Mouse (Mus musculus) leukemia stem cell, adult 10-12 weeks (primary cell): ENCODE data around the gene Mlc1. TPM values are rescaled to one million over a fixed set of nuclear protein-coding genes. Genes with fewer than 3 reads are reported as not detected.

Experiments used
- polyA plus RNA-seq: library from polyadenylated mRNA; stranded (reverse); fragments of >175 nt; gene quantifications from 2 replicates; pipeline ENCODE4 v1.2.3, GENCODE M21; 2012; ENCODE audit warnings: low replicate concordance

The Mlc1 gene
- not detected in 2 replicates for polyA plus RNA-seq

DNA sequence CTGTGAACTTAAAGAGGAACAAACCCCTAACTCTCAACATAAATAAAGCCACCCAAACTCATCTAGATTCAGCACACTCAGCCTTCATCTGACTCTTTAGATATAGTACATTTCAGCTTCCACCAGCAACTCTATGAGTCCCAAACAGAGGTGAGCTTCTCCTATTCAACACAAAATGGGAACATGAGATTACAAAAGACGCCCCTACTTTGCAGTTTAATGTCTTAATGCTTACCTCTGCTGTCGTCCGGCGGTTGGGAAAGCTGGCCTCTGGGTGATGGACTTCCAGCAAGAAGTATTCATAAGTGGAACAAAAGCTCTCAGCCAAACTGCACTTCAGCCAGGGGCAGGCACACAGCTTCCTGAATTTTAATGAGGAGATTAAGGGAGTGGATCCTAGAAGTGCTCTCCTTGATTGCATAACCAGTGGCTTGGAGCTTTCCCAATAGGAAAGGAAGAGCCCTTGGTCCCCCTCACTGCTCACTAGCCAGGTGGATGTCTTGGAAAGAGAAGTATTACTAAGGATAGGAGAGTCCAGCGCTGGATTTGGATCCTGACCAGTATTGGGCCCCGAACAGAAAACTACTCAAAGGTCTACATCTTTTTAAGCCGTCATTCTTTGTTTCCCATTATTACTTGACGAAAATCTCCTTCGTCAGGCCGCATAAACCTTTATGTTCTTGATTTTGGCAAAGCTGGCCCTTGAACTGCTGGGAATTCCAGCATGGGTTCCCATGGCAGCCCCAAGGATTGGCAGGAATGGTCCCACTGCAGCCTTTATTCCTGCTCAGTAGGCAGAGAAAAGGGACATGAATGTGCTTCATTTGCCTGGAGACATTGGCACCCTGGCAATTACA is at the start of gene Mlc1:
Gene Mlc1 (minus strand): TSS at position 727 of the 857 bp plus-strand sequence.

DNA sequence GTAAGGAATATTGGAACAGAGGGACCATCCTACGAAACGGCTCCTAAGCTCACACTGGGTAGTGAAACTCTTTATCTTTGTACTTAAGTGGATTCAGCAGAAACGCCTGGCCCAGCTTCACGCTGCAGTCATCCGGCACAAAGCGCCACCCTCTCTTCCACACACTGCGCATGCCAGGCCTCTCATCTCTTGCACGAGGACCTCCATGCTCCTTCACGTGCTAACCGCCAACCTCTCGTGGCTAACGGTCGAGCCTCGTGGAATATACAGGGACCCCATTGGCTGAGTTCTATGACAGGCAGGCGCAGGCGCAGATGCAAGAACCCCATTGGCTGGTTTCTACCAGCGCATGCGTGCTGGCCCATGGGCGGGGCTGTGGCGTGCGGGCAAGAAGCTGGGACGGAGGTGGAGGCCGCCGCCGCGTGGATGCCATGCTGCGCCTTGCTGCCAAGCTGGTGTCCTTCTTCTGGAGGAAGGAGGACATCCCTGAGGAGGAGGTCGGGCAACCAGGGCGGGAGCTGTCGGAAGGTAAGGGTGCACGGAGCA is 3.8 kb upstream of the Mlc1 start, which contains the start of gene Mov10l1:
Gene Mov10l1 (plus strand): TSS at position 376 of the 546 bp plus-strand sequence.

DNA sequence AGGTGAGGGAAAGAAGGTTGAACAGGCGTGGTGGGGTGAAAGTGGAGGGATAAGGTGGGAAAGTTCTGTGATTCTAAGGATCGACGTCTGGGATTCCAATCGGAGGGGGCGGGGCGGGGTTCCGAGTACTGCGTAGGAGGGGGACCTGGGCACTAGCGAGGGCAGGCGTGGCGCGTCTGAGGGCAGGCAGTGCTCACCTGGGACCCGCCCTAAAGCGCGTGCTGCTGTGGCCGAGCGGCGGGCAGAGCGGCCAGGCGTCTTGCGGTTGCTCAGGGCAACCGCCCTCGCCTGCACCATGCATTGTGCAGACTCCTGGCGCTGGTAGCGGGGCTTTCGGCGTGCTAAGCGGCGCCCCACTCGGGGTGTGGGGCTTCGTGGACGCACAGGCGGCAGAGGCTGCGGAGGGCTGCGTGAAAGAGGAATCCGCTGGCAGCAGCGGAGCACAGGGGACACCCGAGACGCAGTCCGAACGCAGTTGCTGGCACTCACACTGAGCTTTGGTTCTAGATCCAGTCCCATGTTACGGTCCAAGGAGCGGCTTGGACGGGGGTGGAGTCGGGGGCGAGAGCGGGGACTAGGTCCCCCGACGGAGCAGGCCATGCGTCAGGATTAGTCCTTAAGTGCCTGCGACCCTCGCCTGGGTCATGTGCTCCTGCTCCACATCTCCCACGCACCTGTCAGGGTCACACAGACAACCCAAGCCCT is 24.3 kb downstream of the Mlc1 start, which contains the start of gene Ttll8:
Gene Ttll8 (minus strand): TSS at position 51 of the 705 bp plus-strand sequence.

Other genes starting within 250 kb of the Mlc1 start
- 15.5 and 18.1 TPM in 2 replicates for gene Brd1, start 244.8 kb downstream of the Mlc1 start, polyA plus RNA-seq
- 3.5 and 13.0 TPM in 2 replicates for gene Zbed4, start 227.3 kb downstream of the Mlc1 start, polyA plus RNA-seq
- 1.8 and 9.0 TPM in 2 replicates for gene Alg12, start 159.7 kb downstream of the Mlc1 start, polyA plus RNA-seq
- 30.3 and 61.6 TPM in 2 replicates for gene Creld2, start 159.4 kb downstream of the Mlc1 start, polyA plus RNA-seq
- 27.3 and 27.5 TPM in 2 replicates for gene Pim3, start 116.8 kb downstream of the Mlc1 start, polyA plus RNA-seq
- gene Ttll8, start 24.6 kb downstream of the Mlc1 start, polyA plus RNA-seq: not detected in 2 replicates
- not detected in 2 replicates for gene Mov10l1, start 3.9 kb upstream of the Mlc1 start, polyA plus RNA-seq
- gene Panx2, start 80.7 kb upstream of the Mlc1 start, polyA plus RNA-seq: not detected in 2 replicates
- gene Trabd, start 96.1 kb upstream of the Mlc1 start, polyA plus RNA-seq: 62.8 and 117 TPM in 2 replicates
- 7.3 and 9.5 TPM in 2 replicates for gene Selenoo, start 110.1 kb upstream of the Mlc1 start, polyA plus RNA-seq
- 82.7 and 89.7 TPM in 2 replicates for gene Tubgcp6, start 144.1 kb upstream of the Mlc1 start, polyA plus RNA-seq
- 2.0 and 15.1 TPM in 2 replicates for gene Hdac10, start 149.7 kb upstream of the Mlc1 start, polyA plus RNA-seq
- 0.58 and 3.5 TPM in 2 replicates for gene Mapk12, start 161.7 kb upstream of the Mlc1 start, polyA plus RNA-seq
- gene Mapk11, start 170.6 kb upstream of the Mlc1 start, polyA plus RNA-seq: 0.88 and 3.9 TPM in 2 replicates
- 57.1 and 82.4 TPM in 2 replicates for gene Plxnb2, start 201.8 kb upstream of the Mlc1 start, polyA plus RNA-seq
- 18.1 and 27.5 TPM in 2 replicates for gene Dennd6b, start 217.5 kb upstream of the Mlc1 start, polyA plus RNA-seq
- 171 and 186 TPM in 2 replicates for gene Ppp6r2, start 232.5 kb upstream of the Mlc1 start, polyA plus RNA-seq